Mouse (Mus musculus) cerebellum, adult 2 months (tissue): ENCODE data around the gene Kcnip1.

Experiments used
- CTCF ChIP-seq: fragments of 200-500 bp; IDR thresholded peaks from 2 replicates; pipeline ENCODE4 v1.5.1; 2011; ENCODE audit warnings: low read depth, mild to moderate bottlenecking, control low read depth, low read length, moderate library complexity, borderline replicate concordance; ENCODE audit not compliant: insufficient read depth
- POLR2A ChIP-seq: fragments of 200-500 bp; IDR thresholded peaks from 2 replicates; pipeline ENCODE4 v1.6.1; 2011; ENCODE audit warnings: low read length, control low read depth, borderline replicate concordance; ENCODE audit not compliant: insufficient read depth

GRCm38 (mm10) chr11:34031015-34031805 is 38.3 kb upstream of the Kcnip1 start:
- TF ChIP-seq POLR2A (no peak), CTCF (no peak)
